Mouse (Mus musculus) megakaryocyte, embryonic 14.5 days (primary cell): ENCODE results near the gene Ncf1. TPM values are rescaled to one million over a fixed set of nuclear protein-coding genes. Genes with fewer than 3 reads are reported as not detected.

Experiments
- H3K27me3 ChIP-seq: replicated peaks from 2 replicates; pipeline ENCODE3; 2012; ENCODE audit warnings: inconsistent platforms
- H3K36me3 ChIP-seq: replicated peaks from 2 replicates; pipeline ENCODE3; 2012; ENCODE audit warnings: low read length, inconsistent platforms, mixed read lengths
- H3K4me1 ChIP-seq: 2 replicates; pipeline ENCODE4 v1.6.1; 2012; ENCODE audit warnings: inconsistent platforms
- H3K4me3 ChIP-seq: replicated peaks from 2 replicates; pipeline ENCODE3; 2012; ENCODE audit warnings: moderate library complexity, mild to moderate bottlenecking, inconsistent platforms
- H3K9me3 ChIP-seq: 2 replicates; pipeline ENCODE4 v1.6.1; 2012; ENCODE audit warnings: inconsistent platforms
- FLI1 ChIP-seq: IDR thresholded peaks from 2 replicates; pipeline ENCODE4 v1.6.1; 2012; ENCODE audit warnings: low read length, inconsistent platforms, mixed read lengths
- GATA1 ChIP-seq: IDR thresholded peaks from 3 replicates; pipeline ENCODE4 v1.6.1; 2012; ENCODE audit warnings: mixed read lengths, low read length, inconsistent platforms, borderline replicate concordance
- polyA plus RNA-seq: library from polyadenylated mRNA; stranded (reverse); fragments of >175 nt; gene quantifications from 2 replicates; pipeline ENCODE4 v1.2.3, GENCODE M21; 2012; ENCODE audit warnings: low replicate concordance; ENCODE audit not compliant: insufficient read depth

Gene Ncf1
- polyA plus RNA-seq, 1 experiment, result 124 TPM

- Histone ChIP-seq H3K36me3 (peaks cover 94% of the 10 kb centered on the region), H3K4me1 (peaks cover 95% of the 10 kb centered on the region), H3K27me3 (no peaks in the 10 kb centered on the region), H3K4me3 (peak overlapping the region; percentile 43), H3K9me3 (peaks cover 15% of the 10 kb centered on the region)
- no peak for TF ChIP-seq FLI1
- no peak for TF ChIP-seq GATA1
Observed at GRCm38 (mm10) chr5:134221708-134222150, 7.7 kb downstream of the Ncf1 start.

GRCm38 (mm10) chr5:134221278-134221677 lies 8.1 kb downstream of the Ncf1 start:
- Histone ChIP-seq H3K36me3 (peaks cover 94% of the 10 kb centered on the region), H3K4me3 (peak overlapping the region; percentile 12), H3K4me1 (peaks cover 95% of the 10 kb centered on the region), H3K27me3 (no peaks in the 10 kb centered on the region), H3K9me3 (peaks cover 19% of the 10 kb centered on the region)
- TF ChIP-seq FLI1, result no peak

- Histone ChIP-seq H3K4me3 (no peak overlapping the region), H3K36me3 (peaks cover 84% of the 10 kb centered on the region), H3K27me3 (no peaks in the 10 kb centered on the region), H3K4me1 (peaks cover 91% of the 10 kb centered on the region), H3K9me3 (peaks cover 24% of the 10 kb centered on the region)
- TF ChIP-seq FLI1, result no peak
- no peak for TF ChIP-seq GATA1
Observed at GRCm38 (mm10) chr5:134217900-134218299, 11.5 kb downstream of the Ncf1 start.

- TF ChIP-seq GATA1, result no peak
- peak; percentile 57; the same call in 1 of the 2 replicates for TF ChIP-seq FLI1
- Histone ChIP-seq H3K9me3 (peaks cover 21% of the 10 kb centered on the region), H3K4me1 (peaks cover 72% of the 10 kb centered on the region), H3K27me3 (no peaks in the 10 kb centered on the region), H3K4me3 (peak overlapping the region; percentile 76), H3K36me3 (peaks cover 74% of the 10 kb centered on the region)
Observed at GRCm38 (mm10) chr5:134214021-134214806, 15.2 kb downstream of the Ncf1 start.

- H3K27me3 ChIP-seq, result no peaks in the 10 kb centered on the region
- no peak for TF ChIP-seq GATA1
- no peak overlapping the region for H3K4me3 ChIP-seq
- H3K36me3 ChIP-seq, result peaks cover 56% of the 10 kb centered on the region
- H3K9me3 ChIP-seq, result peaks cover 9% of the 10 kb centered on the region
- H3K4me1 ChIP-seq, result peaks cover 61% of the 10 kb centered on the region
Observed at GRCm38 (mm10) chr5:134209931-134210554, 19.4 kb downstream of the Ncf1 start.

- H3K4me1 ChIP-seq, result peaks cover 44% of the 10 kb centered on the region
- H3K27me3 ChIP-seq, result no peaks in the 10 kb centered on the region
- peaks cover 68% of the 10 kb centered on the region for H3K36me3 ChIP-seq
- peak overlapping the region; percentile 7 for H3K4me3 ChIP-seq
- H3K9me3 ChIP-seq, result peaks cover 9% of the 10 kb centered on the region
- TF ChIP-seq GATA1 (no peak), FLI1 (no peak)
Observed at GRCm38 (mm10) chr5:134206721-134207120, 22.7 kb downstream of the Ncf1 start.

GRCm38 (mm10) chr5:134193664-134194063 lies 35.8 kb downstream of the Ncf1 start:
- Histone ChIP-seq H3K27me3 (no peaks in the 10 kb centered on the region), H3K4me3 (no peak overlapping the region), H3K9me3 (no peaks in the 10 kb centered on the region), H3K36me3 (peaks cover 50% of the 10 kb centered on the region), H3K4me1 (peaks cover 80% of the 10 kb centered on the region)
- no peak for TF ChIP-seq GATA1
- TF ChIP-seq FLI1, result no peak

- Histone ChIP-seq H3K36me3 (peaks cover 20% of the 10 kb centered on the region), H3K27me3 (no peaks in the 10 kb centered on the region), H3K4me1 (peaks cover 86% of the 10 kb centered on the region), H3K9me3 (no peaks in the 10 kb centered on the region), H3K4me3 (peak overlapping the region; percentile 80)
- peak; percentile 96 for TF ChIP-seq FLI1
- TF ChIP-seq GATA1, result peak; percentile 70; the same call in 1 of the 3 replicates
Observed at GRCm38 (mm10) chr5:134188571-134188970, 40.9 kb downstream of the Ncf1 start.

- Histone ChIP-seq H3K4me3 (peak overlapping the region; percentile 17), H3K27me3 (no peaks in the 10 kb centered on the region)
Observed at GRCm38 (mm10) chr5:134186961-134187731, 42.3 kb downstream of the Ncf1 start.

More at GRCm38 (mm10) chr5:134186961-134187731, 42.3 kb downstream of the Ncf1 start:
- no peaks in the 10 kb centered on the region for H3K9me3 ChIP-seq
- TF ChIP-seq FLI1 (no peak), GATA1 (no peak)
- peaks cover 12% of the 10 kb centered on the region for H3K36me3 ChIP-seq
- peaks cover 88% of the 10 kb centered on the region for H3K4me1 ChIP-seq
